Mouse (Mus musculus) heart, postnatal 0 days (tissue): ENCODE data around the gene Osbpl6.

Source experiments
- CTCF ChIP-seq: IDR thresholded peaks from 2 replicates; pipeline ENCODE4 v1.5.1; 2016; ENCODE audit warnings: antibody characterized with exemption, control low read depth, low read depth
- EP300 ChIP-seq: IDR thresholded peaks from 2 replicates; pipeline ENCODE4 v1.6.1; 2016; ENCODE audit warnings: antibody characterized with exemption, low read depth

DNA sequence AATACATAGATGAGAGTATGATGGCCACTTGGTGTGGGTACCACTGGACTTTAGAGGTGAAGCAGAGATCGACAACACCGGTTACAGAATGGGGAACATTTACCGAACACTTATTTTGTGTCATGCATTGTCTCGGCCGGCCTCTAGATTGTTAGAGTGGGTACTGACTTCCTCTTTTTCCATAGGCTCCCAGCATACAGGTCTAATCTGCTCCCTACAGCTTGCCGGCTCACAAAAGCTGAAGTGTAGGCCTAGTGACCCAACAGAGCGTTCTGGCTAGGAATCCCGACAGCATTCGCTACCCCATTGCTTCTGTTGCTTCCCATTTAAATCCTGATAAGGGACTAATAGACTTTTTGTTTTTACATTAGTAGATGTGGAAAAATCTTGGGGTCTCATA lies 135.6 kb downstream of the Osbpl6 start:
- TF ChIP-seq EP300 (no peak), CTCF (no peak)
